Mouse (Mus musculus): ENCODE data around the gene Ankrd34a. TPM values are rescaled to one million over a fixed set of nuclear protein-coding genes. Genes with fewer than 3 reads are reported as not detected.

Ankrd34a gene
- polyA plus RNA-seq, 1 experiment from 2014 or later, result 0.96 TPM

GRCm38 (mm10) chr3:96557694-96558093 lies 38.7 kb upstream of the Ankrd34a start, which contains the start of gene Txnip:
TSS of gene Txnip (plus strand) at chr3:96557957.
- H3K4me3 ChIP-seq, result peak within 1 kb of the TSS; percentile 78
- peak; percentile 100 for DNase-seq (ENCODE audit: low spot score)
- no peaks in the 10 kb centered on the region for H3K27me3 ChIP-seq (ENCODE audit: low read depth, poor library complexity, severe bottlenecking)
- no peaks in the 10 kb centered on the region for H3K9me3 ChIP-seq (replicated peaks)
- H3K4me1 ChIP-seq, result peaks cover 55% of the 10 kb centered on the region
- peak within 1 kb of the TSS; percentile 90 for H3K27ac ChIP-seq
- under 1% methylated on average over 26 of the region's 26 CpGs for WGBS
- peaks cover 24% of the 10 kb centered on the region for H3K36me3 ChIP-seq

- DNase-seq (ENCODE audit: low spot score), result peak; percentile 61
- peak overlapping the region; percentile 90 for H3K27ac ChIP-seq
- peak overlapping the region; percentile 78 for H3K4me3 ChIP-seq
- peaks cover 55% of the 10 kb centered on the region for H3K4me1 ChIP-seq
- 1% methylated on average over 17 of the region's 17 CpGs for WGBS
- H3K36me3 ChIP-seq, result peaks cover 24% of the 10 kb centered on the region
- H3K27me3 ChIP-seq (ENCODE audit: low read depth, poor library complexity, severe bottlenecking), result no peaks in the 10 kb centered on the region
- no peaks in the 10 kb centered on the region for H3K9me3 ChIP-seq (replicated peaks)
Observed at GRCm38 (mm10) chr3:96558159-96558558, 38.3 kb upstream of the Ankrd34a start.

DNA sequence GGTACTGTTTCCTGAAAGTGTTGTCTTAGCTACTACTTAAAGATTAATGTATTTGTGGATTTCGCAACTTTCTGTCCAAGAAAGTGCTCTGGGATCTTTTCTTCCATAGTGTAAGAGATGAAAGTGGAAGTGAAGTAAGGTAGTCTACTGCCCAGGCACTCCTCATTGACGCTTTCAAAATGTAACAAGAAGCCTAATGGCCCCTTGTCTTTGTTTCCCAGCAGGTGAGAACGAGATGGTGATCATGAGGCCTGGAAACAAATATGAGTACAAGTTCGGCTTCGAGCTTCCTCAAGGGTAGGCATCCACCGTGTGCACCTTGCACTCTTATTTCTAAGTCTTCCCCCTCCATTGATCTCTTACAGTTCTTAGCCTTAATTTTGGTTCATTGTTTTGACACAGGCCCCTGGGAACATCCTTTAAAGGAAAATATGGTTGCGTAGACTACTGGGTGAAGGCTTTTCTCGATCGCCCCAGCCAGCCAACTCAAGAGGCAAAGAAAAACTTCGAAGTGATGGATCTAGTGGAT lies 37.7 kb upstream of the Ankrd34a start:
- Histone ChIP-seq H3K9me3 (replicated peaks) (no peaks in the 10 kb centered on the region), H3K27ac (peak overlapping the region; percentile 90), H3K4me3 (peak overlapping the region; percentile 78), H3K36me3 (peaks cover 24% of the 10 kb centered on the region), H3K27me3 (ENCODE audit: low read depth, poor library complexity, severe bottlenecking) (no peaks in the 10 kb centered on the region), H3K4me1 (peaks cover 56% of the 10 kb centered on the region)
- 61% methylated on average over 10 of the region's 10 CpGs for WGBS
- DNase-seq (ENCODE audit: low spot score), result no peak

- peak overlapping the region; percentile 78 for H3K4me3 ChIP-seq
- H3K36me3 ChIP-seq, result peaks cover 24% of the 10 kb centered on the region
- 0 out of 2 replicates have a peak overlapping the region, but pooled peaks have one; percentile 10 for H3K27ac ChIP-seq
- H3K27me3 ChIP-seq (ENCODE audit: low read depth, poor library complexity, severe bottlenecking), result no peaks in the 10 kb centered on the region
- H3K4me1 ChIP-seq, result peaks cover 63% of the 10 kb centered on the region
- DNase-seq (ENCODE audit: low spot score), result no peak
- H3K9me3 ChIP-seq (replicated peaks), result no peaks in the 10 kb centered on the region
- 88% methylated on average over 12 of the region's 12 CpGs for WGBS
Observed at GRCm38 (mm10) chr3:96559398-96559910, 37.0 kb upstream of the Ankrd34a start.

DNA sequence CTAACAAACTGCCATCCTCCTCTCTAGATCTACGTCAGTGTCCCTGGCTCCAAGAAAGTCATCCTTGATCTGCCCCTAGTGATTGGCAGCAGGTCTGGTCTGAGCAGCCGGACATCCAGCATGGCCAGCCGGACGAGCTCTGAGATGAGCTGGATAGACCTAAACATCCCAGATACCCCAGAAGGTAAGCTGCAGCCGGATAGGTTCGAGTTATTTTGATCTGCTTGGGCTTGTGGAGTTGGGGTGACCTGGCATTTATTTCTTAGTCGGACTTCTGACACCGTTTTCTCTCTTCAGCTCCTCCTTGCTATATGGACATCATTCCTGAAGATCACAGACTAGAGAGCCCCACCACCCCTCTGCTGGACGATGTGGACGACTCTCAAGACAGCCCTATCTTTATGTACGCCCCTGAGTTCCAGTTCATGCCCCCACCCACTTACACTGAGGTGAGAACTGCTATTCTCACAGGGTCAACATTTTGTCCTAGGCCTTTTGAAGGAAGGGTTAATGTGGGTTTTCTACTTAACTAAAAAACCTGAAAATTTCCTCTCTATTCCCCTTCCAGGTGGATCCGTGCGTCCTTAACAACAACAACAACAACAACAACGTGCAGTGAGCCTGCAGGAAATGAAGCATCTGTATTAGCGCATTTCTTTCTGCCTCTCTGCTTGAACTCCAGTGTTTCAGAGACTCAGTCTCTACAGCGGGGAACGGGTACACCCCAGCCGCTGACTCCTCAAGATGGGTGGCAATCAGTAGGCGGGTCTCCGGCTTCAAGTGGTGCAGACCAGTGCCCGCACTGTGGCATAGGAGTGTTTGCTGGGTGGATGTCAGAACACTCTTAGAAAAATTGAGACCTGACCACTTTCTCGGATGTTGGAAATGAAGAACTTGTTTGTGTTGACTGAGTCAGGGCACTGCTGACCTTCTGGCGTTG lies 36.3 kb upstream of the Ankrd34a start:
- DNase-seq (ENCODE audit: low spot score), result no peak
- peaks cover 66% of the 10 kb centered on the region for H3K4me1 ChIP-seq
- peak overlapping the region; percentile 78 for H3K4me3 ChIP-seq
- peaks cover 24% of the 10 kb centered on the region for H3K36me3 ChIP-seq
- 0 out of 2 replicates have a peak overlapping the region, but pooled peaks have one; percentile 10 for H3K27ac ChIP-seq
- no peaks in the 10 kb centered on the region for H3K27me3 ChIP-seq (ENCODE audit: low read depth, poor library complexity, severe bottlenecking)
- 92% methylated on average over 23 of the region's 23 CpGs for WGBS
- H3K9me3 ChIP-seq (replicated peaks), result no peaks in the 10 kb centered on the region

DNA sequence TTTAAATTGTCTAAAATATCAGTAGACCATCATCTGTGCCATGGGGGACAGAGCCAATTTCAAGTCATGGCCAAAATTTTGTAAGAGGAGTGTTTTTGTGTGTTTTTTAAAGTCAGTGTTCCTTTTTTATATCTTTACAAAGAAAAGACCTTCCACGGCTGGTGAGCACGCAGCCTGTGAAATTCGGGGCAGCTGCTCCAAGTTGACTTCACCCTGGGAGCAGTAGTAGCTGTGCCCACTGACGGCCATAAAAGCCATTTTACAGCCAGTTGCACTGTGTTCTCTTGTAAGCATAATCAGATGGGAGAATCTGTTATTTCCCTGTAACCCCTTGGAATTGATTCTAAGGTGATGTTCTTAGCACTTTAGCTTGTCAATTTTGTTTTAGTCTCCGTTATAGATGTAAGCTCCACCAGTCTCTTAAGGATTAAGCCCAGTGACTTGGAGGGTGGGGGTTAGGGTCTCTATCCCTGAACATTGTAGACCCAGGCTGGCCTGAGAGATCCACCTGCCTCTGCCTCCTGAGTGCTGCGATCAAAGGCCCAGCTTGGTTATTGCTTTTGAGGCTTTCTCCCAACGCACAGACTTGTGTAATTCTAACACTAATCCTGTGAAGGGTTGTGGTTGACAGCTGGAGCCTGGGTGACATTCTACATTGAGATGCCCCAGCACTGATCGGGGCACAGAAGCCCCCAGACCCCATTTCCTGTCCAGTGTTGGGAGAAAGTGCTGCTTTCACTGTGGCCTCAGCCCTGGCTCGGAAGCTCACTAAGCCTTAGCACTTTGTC lies 35.4 kb upstream of the Ankrd34a start:
- Histone ChIP-seq H3K27ac (no peak overlapping the region), H3K27me3 (ENCODE audit: low read depth, poor library complexity, severe bottlenecking) (no peaks in the 10 kb centered on the region), H3K9me3 (replicated peaks) (no peaks in the 10 kb centered on the region), H3K36me3 (peaks cover 24% of the 10 kb centered on the region), H3K4me1 (peaks cover 59% of the 10 kb centered on the region), H3K4me3 (peak overlapping the region; percentile 78; the same call in 1 of the 2 replicates)
- DNase-seq (ENCODE audit: low spot score), result no peak
- 93% methylated on average over 9 of the region's 9 CpGs for WGBS

DNA sequence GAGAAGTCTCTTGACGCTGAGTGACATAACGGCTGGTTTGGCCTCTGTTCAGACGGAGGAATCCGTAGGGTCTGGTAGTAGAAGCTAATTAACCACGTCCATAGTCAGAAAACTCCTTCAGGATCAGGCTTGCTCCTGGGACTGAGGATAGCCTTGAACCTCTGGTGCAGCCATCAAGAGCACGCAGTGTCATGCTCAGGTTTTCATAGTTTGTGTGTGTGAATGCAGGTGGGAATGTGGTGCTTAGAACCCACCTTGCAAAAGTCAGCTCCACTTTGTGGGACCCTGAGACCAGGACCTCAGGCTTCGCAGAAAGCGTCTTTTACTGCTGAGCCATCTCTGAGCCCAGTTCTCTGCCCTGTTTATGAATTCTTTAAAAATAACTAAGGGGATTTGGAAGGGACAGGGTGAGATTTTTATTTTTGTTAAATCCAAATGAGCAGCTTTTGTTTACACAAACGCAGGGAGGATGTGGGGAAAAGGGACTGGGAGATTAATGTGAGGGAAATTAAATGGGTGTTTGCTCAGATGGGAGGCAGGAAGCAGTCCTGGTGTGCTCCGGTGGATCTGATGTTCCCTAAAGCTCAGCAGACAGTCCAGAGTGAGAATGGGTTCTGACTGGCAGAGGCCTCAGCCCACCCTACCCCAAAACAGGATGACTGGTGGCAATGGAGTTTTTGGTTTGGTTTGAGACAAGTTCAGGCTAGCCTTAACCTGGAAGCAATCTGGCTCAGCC lies 34.3 kb upstream of the Ankrd34a start:
- H3K27ac ChIP-seq, result no peak overlapping the region
- H3K36me3 ChIP-seq, result peaks cover 24% of the 10 kb centered on the region
- H3K9me3 ChIP-seq (replicated peaks), result no peaks in the 10 kb centered on the region
- DNase-seq (ENCODE audit: low spot score), result no peak
- WGBS, result 72% methylated on average over 10 of the region's 10 CpGs
- peaks cover 53% of the 10 kb centered on the region for H3K4me1 ChIP-seq
- H3K4me3 ChIP-seq, result no peak overlapping the region
- H3K27me3 ChIP-seq (ENCODE audit: low read depth, poor library complexity, severe bottlenecking), result no peaks in the 10 kb centered on the region

DNA sequence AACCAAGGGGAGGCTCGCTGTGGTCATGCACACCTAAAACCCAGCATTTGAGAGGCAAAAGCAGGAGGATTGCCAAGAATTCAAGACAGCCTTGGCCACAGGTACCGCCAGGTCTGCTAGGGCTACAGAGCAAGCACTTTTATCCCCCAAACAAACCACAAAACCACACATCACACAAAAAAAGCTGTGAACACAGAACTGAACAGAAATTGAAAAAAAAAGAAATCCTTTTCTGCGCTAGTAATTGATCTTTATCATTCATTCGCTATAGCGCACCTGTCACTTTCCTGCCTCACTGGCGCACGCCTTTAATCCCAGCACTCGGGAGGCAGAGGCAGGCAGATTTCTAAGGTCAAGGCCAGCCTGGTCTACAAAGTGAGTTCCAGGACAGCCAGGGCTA lies 33.2 kb upstream of the Ankrd34a start:
- Histone ChIP-seq H3K4me1 (peaks cover 53% of the 10 kb centered on the region), H3K36me3 (peaks cover 24% of the 10 kb centered on the region), H3K27me3 (ENCODE audit: low read depth, poor library complexity, severe bottlenecking) (no peaks in the 10 kb centered on the region), H3K9me3 (replicated peaks) (no peaks in the 10 kb centered on the region), H3K4me3 (no peak overlapping the region), H3K27ac (no peak overlapping the region)
- 97% methylated on average over 8 of the region's 8 CpGs for WGBS
- no peak for DNase-seq (ENCODE audit: low spot score)

DNA sequence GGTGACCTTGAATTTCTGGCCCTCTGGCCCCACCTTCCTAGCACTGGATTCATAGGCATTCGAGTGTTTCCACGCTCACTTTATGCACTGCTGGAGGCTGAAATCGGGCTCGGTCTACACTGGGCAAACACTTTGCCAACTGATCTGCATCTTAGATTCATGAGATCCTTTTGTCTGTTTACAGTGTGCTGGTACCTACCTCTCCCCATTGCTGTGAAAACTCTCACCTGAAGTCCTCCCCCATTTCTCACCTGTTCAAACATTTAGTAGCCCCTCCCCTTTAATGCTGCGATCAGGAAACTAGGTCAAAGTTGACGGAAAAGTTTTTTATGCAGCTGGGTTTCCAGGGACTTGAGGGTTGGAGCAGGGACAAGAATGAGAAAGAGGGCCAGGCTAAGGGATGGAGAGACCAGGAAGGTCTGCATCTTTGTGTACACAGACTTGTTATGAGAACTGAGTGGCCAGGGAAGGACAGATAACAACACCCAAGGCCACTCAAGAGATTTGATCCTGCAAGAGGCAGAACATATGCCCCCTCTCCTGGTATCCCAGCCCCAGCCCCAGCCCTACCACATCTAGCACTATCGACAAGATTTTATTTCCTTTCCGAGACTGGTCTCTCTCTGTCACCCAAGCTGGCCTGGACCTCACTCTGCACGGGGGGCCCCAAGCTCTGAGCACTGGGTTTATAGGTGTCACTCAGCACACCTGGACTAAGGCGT lies 32.4 kb upstream of the Ankrd34a start:
- H3K27ac ChIP-seq, result peak overlapping the region; percentile 73
- no peaks in the 10 kb centered on the region for H3K27me3 ChIP-seq (ENCODE audit: low read depth, poor library complexity, severe bottlenecking)
- H3K4me1 ChIP-seq, result peaks cover 50% of the 10 kb centered on the region
- no peaks in the 10 kb centered on the region for H3K9me3 ChIP-seq (replicated peaks)
- 67% methylated on average over 10 of the region's 10 CpGs for whole genome bisulfite sequencing
- peaks cover 24% of the 10 kb centered on the region for H3K36me3 ChIP-seq
- H3K4me3 ChIP-seq, result no peak overlapping the region
- DNase-seq (ENCODE audit: low spot score), result no peak

DNA sequence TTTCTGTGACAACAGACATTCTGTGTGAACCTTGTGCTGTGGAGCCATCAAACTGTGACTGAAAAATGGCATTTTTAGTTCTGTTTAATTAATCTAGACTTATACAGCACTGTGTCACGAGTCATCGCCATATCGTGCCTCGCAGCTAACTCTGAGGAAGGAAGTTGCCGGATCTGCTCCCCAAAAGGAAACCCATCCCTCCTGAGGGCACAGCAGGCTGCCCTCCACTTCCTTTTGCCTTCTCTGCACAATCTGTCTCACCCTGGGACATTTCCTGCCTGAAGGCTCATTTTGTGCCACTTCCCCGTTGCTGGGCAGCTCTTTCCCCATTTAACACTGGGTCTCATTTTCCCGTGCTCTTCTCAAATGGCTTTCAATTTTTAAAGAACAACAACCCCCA lies 31.8 kb upstream of the Ankrd34a start:
- WGBS, result 57% methylated on average over 7 of the region's 7 CpGs
- Histone ChIP-seq H3K36me3 (peaks cover 19% of the 10 kb centered on the region), H3K4me3 (no peak overlapping the region), H3K27ac (peak overlapping the region; percentile 73), H3K27me3 (ENCODE audit: low read depth, poor library complexity, severe bottlenecking) (no peaks in the 10 kb centered on the region), H3K4me1 (peaks cover 44% of the 10 kb centered on the region), H3K9me3 (replicated peaks) (no peaks in the 10 kb centered on the region)
- no peak for DNase-seq (ENCODE audit: low spot score)

DNA sequence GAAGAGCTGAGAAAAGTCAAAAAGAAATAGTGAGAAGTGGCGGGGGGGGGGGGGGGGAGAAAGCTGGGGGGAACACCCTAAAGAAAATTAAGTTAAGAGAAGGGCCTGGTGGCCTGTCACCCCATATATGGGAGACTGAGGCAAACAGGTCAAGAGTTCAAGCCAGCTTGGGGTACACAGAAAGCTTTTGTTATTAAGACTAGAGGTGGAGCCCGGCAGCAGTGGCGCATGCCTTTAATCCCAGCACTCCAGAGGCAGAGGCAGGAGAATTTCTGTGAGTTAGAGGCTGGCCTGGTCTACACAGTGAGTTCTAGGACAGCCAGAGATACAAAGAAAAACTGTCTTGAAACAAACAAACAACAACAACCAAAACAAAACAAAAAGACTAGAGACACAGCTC lies 31.3 kb upstream of the Ankrd34a start:
- peaks cover 14% of the 10 kb centered on the region for H3K36me3 ChIP-seq
- WGBS, result 95% methylated on average over 3 of the region's 3 CpGs
- no peaks in the 10 kb centered on the region for H3K27me3 ChIP-seq (ENCODE audit: low read depth, poor library complexity, severe bottlenecking)
- peak overlapping the region; percentile 73; the same call in 1 of the 2 replicates for H3K27ac ChIP-seq
- no peak for DNase-seq (ENCODE audit: low spot score)
- no peak overlapping the region for H3K4me3 ChIP-seq
- no peaks in the 10 kb centered on the region for H3K9me3 ChIP-seq (replicated peaks)
- peaks cover 39% of the 10 kb centered on the region for H3K4me1 ChIP-seq
